Mouse (Mus musculus) frontal cortex, adult (tissue): ENCODE results near the gene Myocos.
"Not testable (repeated sequence)": the region's sequence is repeated elsewhere in the genome, so short reads cannot be mapped to it uniquely, and the experiment has no call there.

Experiments
- ATAC-seq: cut with Nextera tagmentation; 2 replicates; pipeline ENCODE4 v1.9.2; 2017; ENCODE audit warnings: mild to moderate bottlenecking, moderate library complexity, mixed read lengths; ENCODE audit not compliant: low TSS enrichment

Myocos gene

GRCm38 (mm10) chr1:162658119-162658518 lies at the start of gene Myocos:
TSS of gene Myocos (minus strand) at chr1:162658219.
- no peak for ATAC-seq

DNA sequence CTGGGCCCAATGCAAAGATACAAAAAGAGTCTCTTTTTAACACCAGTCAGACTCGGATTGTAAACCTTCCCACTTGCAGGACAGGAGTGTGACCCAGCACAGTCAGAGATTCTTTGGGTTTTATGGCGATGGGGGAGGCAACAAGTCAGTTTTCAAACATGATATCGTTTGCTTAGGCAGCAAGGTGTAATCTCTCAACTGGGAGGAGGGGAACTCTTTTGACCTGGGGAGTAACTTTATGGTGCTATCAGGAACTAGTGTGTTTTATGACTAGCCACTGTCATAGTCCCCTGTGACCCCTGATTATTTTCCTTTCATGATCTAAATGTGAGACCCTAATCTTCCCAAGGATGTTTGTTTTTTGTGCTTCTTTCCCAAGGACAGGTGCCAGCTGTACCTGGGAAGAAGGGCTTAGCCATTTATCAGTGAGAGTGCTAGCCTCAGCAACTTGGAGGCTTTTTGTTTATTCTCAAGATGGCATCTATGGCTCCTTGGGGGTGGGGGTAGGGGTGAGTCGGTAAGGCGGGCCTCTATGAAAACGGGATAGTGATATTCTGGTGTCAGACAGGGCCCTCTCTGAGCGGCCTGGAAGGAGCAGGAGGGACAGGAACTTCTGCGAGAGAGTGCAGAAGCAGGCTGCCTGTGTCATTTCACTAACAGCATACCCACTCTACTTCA lies 42.5 kb upstream of the Myocos start:
- ATAC-seq = no peak

GRCm38 (mm10) chr1:162697866-162698265 lies 39.8 kb upstream of the Myocos start:
- ATAC-seq = peak; percentile 95

- ATAC-seq = no peak
Observed at GRCm38 (mm10) chr1:162693721-162694120, 35.7 kb upstream of the Myocos start.

DNA sequence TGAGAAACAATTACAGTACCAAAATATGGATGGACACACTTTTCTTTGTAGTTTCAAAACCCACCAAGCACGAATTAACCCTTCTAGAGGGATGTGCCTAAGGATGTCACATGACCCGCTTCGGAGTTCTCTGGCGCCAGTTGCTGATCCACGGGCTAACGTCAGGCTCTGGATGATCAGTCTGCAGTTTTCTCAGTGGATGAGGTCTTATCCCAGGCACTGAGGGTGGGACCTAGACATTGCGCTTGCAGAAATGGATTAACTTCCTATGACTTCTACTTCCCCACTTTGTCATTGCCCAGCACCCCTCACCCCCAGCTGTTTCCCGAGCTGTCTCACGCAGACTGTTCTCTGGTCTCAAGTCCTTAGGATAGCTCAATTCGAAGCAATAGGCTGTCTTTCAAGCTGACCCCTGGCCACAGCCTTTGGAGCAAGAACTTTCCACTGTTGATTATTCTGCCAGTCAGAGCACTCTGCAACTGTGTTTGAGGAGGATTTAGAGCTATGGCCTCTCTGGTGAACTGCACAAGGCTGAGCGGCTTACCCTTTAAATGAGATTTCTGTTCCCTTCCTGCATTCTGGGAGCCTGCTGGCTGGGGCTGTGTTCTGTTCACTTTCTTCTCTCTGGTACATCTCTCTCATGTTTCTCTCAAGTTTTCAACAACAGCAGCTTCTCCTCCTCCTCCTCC lies 7.6 kb upstream of the Myocos start:
- ATAC-seq = 0 out of 2 replicates have a peak, but pooled peaks have one; percentile 8

DNA sequence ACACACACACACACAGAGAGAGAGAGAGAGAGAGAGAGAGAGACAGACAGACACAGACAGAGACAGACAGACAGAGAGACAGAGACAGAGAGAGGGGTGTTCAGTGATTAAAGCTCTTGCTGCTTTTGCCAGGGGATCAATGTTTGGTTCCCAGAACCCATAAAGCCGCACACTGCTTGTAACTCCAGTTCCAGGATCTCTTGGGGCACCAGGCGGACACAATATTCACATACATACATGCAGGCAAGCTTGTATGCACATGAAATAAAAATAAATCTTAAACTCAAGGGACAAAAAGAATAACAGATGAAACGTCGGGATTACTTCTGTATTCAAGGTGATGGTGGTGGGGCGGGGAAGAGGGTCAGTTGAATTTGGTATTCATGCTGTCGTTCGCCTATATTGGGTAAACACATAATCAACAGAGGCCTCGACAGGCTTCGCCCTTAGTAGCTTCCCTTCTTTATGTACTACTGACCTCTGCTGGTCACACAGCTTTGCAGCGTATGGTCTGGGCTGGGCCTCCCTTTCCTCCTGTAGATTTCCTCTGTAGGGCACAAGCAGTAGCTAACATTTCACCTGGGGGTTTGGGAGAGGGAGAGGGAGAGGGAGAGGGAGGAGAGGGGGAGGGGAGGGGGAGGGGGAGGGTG lies 6.9 kb upstream of the Myocos start:
- ATAC-seq = peak; percentile 98

GRCm38 (mm10) chr1:162660276-162660860 lies 2.3 kb upstream of the Myocos start:
- no peak for ATAC-seq

DNA sequence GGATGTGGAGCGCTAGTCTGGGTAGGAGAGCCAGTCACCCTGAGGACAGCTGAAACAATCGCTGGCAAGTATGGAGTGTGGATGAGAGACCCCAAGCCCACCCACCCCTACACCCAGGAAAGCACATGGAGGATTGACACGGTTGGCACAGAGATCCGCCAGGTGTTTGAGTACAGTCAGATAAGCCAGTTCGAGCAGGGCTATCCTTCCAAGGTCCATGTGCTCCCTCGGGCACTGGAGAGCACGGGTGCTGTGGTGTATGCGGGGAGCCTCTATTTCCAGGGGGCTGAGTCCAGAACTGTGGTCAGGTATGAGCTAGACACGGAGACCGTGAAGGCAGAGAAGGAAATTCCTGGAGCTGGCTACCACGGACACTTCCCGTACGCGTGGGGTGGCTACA lies 9.6 kb downstream of the Myocos start:
- ATAC-seq = no peak

GRCm38 (mm10) chr1:162646083-162646686 lies 11.8 kb downstream of the Myocos start:
- no peak for ATAC-seq

DNA sequence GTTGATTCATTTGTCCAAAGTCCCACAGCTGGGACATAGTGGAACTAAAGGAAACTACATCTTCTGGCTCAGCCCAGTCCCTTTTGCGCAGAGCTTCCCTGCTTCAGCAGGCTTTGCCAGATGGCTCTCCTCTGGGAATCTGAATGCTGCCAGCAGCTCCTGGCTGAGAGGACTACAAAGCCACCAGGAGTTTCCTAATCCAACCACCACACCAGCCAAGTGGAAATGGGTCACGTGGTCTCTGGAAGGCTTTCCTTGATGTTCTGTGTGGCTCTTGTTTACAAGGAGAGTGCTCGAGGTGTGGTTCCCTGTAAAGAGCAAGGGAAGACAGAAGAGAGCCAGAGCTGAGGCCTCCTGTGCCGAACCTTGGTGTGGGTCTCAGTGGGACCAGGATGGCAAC lies 14.3 kb downstream of the Myocos start:
- ATAC-seq = peak; percentile 98

DNA sequence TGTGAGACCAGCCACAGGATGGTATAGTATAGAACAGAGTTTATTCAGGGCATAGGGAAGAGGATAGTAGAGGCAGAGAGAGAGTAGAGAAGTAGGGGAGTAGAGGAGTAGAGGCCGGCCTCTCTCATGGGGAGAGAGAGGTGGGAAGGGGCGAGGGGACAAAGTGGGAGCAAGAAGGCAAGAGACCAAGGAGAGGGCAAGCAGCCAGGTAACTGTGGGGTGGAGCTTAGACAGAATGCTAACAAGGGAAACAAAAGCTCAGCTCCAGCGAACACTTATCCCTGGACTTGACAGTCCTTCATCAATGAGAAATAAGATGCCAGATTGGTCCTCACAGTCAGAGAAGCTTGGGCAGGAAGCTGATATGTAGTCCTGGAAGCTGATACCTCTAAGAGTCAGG lies 15.4 kb downstream of the Myocos start:
- ATAC-seq = no peak

DNA sequence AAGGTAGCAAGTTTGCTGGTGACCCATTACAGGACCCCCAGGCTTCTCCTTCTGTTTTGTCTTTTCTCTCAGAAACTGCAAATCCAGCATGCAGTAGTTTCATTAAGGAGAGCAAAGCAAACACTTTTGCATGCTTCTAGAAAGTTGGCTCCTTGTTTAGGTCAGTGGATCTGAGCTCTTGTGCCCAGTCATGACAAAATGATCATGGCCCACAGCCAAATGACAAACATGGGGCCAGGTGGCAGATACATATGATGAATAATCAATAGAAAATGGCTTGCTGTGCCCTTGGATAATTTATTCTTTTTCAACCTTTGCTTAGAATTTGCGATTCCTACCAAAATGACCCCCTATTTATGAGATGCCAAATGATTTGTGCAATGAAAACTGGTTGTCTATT lies 18.2 kb downstream of the Myocos start:
- no peak for ATAC-seq

- ATAC-seq = no peak
Observed at GRCm38 (mm10) chr1:162639051-162639750, 18.8 kb downstream of the Myocos start, which contains the start of gene Myoc. TSS of gene Myoc (plus strand) at chr1:162639155.

- ATAC-seq = peak; percentile 52
Observed at GRCm38 (mm10) chr1:162638535-162638934, 19.5 kb downstream of the Myocos start.

DNA sequence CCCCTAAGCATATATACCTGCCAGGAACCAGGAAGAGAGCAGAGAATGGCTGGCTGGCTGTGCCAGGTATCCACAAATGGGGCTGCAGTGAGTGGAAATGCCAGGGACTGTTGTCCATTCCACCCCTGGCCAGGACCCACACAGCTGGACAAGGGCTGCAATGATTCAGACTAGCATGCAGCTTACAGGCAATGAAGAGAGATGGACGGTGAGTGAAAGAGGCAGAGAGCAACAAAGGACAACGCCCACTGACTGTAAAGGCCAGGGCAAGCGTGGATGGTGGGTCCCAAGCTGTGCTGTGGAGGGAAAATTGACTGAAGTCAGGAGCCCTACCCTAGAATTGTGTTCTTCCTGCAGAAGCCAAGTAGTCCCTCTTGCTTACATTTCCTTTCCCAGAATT lies 21.5 kb downstream of the Myocos start:
- no peak for ATAC-seq

DNA sequence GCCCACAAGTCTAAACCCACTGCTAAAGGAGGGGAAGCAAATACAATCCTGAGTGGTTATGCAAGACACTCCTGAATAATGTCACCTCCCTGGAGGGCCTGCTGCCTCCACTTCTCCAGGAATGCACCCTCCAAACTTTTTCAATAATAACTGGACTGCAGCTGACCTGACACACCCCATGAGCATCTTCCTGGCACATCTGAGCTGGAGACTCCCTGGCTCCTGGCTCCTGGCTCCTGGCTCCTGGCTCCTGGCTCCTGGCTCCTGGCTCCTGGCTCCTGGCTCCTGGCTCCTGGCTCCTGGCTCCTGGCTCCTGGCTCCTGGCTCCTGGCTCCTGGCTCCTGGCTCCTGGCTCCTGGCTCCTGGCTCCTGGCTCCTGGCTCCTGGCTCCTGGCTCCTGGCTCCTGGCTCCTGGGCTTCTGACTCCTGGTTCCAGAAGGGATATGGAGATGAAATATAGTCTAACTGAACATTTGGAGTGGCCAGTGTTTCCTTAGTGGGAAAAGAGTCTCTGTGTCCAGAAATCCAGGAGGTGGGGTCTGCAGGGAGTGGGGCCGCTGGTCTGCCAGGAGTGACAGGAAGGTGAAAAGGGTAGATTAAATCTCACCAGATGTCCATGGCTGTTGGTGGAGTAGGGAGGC lies 22.6 kb downstream of the Myocos start:
- ATAC-seq = not testable (repeated sequence)

DNA sequence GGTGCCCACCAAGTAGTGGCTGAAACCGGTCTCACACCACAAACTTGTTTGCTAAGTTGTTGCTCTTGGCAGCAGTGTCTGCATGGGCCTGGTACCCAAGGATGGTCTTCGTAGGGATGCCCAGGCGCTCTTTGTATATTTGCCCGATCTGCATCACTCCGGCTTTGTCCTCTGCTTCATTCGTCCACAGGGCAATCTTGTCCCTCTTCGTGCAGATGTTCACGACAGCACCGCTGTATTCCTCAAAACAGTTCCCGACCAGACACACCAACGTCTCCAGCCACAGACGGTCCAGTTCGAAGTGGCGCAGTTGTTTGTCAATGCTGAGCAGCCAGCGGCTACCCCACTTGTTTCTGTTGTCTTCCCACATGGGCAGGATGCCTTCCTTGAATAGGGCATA lies 29.7 kb downstream of the Myocos start:
- ATAC-seq = not testable (repeated sequence)

DNA sequence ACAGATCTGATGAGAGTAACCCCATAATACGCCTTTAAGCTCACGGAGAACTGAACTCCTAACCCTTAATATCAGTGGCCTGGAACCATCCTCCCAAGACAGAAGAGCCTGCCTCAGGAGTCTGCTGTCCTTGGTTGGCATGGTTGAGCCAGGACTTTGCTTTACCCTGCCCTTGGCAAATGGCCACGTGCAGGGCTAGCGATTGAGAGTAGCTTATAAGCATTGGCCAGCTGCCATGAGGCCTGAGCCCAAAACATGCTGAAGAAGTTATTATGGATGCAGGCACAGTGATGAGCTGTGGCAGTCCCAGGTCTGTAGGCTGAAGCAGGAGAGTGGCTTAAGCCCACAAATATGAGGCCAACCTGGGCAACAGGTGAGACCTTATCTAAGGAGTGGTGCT lies 30.2 kb downstream of the Myocos start:
- ATAC-seq = not testable (repeated sequence)

- no peak; the same call in 1 of the 2 replicates for ATAC-seq
Observed at GRCm38 (mm10) chr1:162625229-162625628, 32.8 kb downstream of the Myocos start.

GRCm38 (mm10) chr1:162623895-162624294 lies 34.1 kb downstream of the Myocos start:
- no peak for ATAC-seq

DNA sequence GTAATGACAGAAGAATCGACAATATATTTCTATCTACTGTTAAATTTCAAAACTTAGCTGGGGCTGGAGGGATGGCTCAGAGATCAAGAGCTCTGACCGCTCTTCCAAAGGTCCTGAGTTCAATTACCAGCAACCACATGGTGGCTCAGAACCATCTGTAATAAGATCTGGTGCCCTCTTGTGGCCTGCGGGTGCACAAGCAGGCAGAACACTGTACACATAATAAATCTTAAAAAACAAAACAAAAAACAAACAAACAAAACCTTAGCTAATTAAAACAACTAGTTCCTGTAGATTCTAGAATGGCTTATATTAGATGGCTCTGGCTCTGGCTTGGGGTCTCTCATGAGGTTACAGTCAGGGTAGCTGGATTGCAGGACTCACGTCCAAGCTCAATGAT lies 37.5 kb downstream of the Myocos start:
- no peak for ATAC-seq
